Mouse (Mus musculus): ENCODE data around the gene Gm28048.

The Gm28048 gene

DNA sequence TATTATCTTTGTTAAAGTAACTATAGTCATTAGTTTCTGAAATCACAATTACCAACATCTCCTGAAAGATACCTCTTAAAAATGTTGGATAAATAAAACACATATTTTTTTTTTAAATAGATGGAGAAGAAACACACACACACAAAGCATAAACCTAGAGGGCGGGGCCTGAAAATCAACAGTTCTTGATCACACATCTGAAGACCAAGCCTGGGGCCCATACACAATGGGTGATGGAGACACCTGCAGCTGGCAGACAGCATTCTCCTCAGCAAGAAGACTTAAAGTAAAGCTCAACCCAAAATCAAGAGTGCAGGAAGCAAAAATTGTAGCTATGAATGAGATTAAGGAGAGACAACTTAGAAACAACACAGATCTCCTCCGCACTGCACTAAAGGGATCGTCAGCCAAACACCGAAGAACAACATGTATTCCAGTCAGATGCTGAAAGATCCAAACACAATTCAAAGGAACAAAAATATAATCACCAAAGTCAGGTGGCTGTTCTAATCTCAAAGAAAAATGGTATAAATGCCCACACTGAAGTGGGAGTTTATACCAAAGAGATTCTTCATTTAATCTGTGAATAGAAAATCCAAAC is 44.1 kb downstream of the Gm28048 start:
- DNase-seq = no peak

DNA sequence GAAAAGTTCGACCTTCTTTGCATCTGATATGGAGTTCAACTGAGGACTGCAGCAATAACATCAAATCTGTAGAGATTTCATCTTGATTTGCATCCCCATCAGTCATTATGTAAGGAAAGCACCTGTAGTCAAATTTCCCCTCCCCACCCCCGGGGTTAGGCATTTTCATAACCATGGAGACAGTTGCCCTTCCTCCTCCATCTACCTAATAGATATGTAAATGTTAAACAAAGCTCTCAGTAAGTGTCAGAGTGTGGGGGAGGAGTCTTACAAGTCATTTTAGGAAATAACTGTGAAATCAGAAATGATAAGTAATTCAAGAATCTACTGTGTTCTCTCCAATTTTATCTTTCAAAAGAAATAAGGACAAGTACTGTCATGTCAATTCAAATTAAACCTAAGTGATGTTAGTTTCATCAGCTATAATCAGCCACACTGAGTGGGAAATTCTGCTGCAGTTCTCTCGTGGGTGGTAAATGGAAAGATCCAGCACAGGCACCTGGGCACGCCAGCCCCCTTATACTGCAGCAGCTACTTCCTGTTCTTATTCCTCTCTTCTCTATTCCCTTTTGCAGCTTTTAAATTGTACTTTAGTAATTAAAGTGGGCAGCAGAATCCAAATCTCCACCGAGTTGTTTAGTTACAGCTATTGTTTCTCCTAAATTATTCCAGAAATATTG is 45.3 kb downstream of the Gm28048 start:
- no peak for DNase-seq

DNA sequence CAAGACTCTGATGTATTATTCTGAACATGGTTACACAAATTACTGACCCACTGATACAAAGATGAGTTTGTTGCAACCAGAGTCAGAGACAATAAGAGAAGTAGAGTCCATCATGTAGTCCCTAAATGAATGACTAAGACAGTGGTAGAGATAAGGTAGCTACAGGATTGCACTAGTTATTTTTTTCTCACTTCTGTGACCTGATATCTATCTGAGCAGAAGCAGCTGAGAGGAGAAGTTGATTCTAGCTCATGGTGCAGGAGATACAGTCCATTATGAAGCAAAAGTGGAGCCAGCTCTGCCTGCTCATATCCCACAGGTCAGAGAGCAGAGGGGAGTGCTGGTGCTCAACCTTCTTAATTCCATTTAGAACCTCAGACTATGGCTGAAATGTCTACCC is 49.7 kb downstream of the Gm28048 start:
- no peak for DNase-seq

DNA sequence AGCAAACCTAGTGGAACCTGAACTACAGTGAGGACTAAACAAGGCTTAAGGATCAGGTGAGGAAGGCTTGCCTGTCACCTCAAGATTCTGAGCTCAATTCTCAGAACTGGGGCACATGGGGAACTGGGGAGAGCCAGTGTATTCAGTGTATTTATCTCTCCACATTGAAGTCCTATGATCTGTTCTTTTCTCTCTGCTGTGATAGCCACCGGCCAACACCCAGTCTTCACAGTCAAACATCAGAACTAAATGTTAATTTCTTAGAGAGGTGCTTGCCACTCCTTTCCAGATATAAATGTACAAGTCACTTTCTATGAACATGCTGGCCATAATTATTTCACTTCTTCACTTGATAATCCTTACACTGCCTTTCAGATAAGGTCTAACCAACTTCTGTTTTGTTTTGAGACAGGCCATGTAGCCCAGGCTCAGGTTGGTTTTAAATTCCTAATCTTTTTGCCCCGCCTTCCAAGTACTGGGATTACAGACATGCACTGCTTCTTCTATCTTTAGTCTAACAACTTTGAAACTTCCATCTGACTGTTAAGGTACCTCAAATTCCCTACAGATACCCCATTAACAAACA is 50.5 kb downstream of the Gm28048 start:
- DNase-seq = no peak

DNA sequence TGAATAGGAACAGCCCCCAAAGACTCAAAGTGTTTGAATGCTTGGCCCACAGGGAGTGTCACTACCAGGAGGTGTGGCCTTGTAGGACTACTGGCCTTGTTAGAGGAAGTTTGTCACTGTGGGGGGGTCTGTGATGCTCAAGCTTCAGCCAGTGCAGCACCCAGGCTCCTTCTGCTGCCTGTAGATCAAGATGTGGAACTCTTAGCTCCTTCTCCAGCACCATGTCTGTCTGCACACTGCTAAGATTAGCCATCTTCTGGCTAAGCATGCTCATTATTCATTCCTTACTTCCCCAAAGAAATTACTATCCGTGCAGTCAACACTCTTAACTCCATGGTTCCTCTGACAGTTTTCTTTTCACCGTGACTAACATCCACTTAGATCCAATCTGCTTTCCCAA is 51.8 kb downstream of the Gm28048 start:
- DNase-seq = no peak

DNA sequence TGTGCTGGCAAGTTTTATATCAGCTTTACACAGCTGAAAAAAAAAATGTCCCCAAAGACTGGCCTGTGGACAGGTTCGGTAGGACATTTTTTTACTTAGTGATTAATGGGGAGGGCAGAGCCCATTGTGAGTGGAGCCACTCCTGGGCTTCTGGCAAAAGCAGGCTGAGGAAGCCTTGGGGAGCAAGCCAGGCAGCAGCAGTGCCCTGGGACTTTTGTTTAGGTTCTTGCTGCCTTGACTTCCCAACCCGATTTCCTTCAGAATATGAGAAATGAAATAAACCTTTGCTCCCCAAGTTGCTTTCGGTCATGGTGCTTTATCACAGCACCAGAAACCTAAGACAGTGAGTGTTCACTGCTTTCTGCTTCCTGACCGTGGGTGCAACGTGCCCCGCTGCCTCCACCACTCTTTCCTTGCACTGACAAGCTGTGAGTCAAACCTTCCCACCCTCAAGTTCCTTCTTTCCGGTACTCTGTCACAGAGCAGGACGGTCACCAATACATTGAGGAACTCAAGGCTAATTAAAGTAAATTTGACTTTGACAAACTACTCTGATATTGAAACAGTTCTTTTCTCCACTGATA is 53.2 kb downstream of the Gm28048 start:
- no peak for DNase-seq

DNA sequence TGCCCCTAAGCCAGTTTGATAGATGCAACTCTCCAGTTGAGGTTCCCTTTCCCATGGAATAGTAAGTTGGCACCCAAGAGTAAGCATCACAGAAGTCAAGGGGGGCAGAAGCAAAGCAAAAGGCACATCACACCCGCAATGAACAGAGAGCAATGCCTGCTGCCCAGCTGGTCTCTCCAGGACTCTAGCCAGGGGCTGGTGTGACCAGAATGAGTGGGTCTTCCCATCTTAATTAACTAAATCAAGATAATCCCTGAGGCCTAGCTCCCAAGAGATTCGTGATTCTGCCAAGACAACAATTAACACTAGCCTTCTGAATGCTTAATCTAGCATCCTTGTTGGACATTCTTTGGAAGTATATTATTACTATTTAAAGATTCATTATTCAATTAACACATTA is 58.3 kb downstream of the Gm28048 start:
- DNase-seq = no peak

DNA sequence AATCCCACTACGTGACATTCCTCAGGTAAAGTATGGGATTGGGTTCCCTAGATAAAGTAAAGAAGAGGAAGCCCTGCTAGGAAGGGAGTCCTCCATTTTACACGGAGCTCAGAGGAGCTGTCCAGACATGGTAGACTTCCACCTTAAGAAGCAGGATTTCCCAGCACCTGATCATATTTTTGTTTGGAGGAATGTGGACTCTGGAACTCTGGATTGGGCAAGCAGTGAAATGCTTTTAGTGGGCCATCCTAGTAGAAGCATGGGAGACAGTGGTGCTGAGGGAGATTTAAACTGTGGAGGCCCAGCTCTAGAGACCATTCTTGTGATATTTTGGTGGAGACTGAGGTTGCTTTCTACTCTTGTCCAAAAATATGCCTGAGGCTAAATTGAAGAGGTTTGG is 59.3 kb downstream of the Gm28048 start:
- no peak for DNase-seq

DNA sequence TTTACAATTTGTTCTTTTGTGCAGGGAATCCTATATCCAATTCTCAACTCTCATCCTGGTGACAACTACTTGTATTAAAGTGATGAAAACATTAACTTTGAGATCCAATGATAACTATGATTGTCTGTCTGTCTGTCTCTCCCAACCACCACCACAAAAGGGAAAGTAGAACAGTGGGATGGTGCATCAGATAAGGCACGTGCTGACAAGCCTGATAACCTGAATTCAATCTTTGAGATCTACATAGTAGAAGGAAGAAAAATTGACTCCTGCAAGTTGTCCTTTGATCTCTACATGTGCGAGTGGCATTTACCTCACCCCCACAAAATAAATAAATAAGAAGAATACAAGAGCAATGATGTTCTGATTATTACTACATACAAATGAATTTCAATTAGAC is 62.6 kb downstream of the Gm28048 start:
- no peak for DNase-seq

DNA sequence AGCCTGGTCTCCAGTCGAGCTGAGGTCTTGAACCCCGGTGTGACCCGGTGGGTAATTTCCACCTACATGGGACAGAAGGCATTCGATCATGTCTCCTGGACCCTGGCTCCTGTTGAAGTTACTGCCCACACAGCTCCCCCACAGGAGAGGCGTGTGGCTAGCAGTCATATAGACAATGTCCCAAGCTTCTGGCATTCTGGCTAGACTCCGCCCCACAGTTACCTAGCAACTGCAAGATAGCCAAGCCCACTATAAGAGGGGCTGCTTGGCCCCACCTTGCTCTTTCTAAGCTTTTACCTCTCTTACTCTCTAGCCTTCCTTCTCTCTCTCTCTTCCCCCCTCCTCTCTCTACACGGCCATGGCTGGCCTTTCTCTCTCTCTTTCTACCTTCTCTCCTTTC is 64.1 kb downstream of the Gm28048 start:
- no peak for DNase-seq

DNA sequence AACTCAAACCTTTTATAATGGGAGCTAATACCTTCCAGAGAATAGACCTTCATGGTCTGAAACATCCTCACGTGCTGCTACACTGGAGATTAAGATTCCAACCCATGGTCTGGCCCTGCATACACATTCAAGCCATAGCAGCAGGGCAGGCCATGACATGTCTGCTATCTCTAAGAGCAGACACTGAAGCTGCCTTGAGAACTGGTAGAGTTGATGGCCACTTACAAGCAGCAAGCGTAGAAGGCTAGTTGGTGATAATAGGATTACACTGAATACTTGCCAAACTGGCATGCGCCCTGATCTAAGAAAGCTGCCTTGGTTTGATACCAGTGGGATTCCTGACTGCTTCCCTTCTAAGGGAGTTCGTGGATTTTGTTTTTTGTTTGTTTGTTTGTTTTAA is 68.1 kb downstream of the Gm28048 start:
- no peak for DNase-seq

DNA sequence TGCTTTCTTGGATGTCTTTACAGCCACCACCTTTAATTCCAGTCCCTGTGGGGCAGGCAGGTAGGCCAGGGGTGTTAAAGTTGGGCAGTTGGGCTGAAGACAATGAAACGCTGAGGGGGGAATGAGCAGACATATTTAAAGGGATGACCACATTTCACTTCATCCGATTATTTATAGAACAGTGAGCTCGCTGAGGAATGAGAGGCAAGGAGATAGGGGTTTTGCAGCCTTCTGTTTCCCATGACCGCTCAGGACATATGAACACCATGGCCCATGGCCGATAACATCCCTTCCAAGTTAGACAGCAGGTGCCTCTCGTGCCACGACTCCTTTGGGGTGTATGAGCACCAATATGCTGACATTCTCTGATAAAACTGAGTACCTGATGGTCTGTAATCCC is 70.1 kb downstream of the Gm28048 start:
- no peak for DNase-seq

DNA sequence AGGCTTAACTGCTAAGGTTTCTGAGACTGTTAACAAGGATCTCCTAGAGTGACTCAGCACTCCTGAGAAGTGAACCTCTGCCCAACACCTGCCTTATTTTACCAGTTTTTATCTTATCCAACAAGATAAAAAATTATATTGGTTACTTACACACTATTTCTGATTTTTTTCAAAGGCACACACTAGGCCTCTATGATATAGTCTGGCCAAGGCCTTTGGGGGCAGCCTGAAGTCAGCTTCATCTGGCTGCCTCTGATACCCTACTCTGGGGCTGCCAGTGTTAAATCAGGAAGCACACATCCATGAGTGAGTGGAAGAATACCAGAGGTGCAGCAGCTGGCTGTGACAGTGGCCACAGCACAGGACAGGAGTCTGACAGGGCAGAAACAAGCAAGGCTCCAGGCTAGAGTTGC is 75.4 kb downstream of the Gm28048 start:
- no peak for DNase-seq

DNA sequence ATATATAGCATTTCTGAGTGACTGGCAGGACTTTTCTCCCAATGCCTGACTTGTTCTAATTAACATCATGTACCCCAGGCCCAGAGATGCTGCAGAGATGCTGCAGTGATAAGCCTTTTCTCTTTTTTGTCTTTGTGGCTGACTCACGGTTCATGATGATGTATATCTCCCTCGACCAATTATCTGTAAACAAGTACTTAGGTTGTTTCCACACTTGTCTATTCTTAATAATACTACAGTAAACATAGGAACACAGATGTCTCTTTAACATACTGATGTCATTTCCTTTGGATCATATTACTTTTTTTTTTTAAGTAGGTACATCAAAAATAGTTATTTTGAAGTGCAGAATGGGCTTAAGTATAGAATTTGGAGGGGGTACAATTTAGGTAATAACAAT is 79.0 kb downstream of the Gm28048 start:
- no peak for DNase-seq

DNA sequence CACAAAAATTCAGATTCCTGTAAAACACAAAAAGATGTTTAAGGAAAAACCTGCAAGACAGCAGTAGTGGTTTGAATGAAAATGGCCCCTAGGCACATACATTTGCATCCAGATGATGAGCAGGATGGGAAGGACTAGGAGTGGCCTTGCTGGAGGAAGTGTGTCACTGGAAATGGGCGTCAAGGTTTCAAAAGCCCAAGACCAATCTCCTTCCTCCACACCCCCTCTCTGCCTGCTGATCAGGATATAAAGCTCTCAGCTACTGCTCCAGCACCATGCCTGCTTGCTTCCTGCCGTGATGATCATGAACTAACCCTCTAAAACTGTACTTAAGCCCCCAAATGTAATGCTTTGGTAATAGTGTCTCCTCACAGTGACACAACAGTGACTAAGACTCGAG is 81.8 kb downstream of the Gm28048 start:
- no peak for DNase-seq

DNA sequence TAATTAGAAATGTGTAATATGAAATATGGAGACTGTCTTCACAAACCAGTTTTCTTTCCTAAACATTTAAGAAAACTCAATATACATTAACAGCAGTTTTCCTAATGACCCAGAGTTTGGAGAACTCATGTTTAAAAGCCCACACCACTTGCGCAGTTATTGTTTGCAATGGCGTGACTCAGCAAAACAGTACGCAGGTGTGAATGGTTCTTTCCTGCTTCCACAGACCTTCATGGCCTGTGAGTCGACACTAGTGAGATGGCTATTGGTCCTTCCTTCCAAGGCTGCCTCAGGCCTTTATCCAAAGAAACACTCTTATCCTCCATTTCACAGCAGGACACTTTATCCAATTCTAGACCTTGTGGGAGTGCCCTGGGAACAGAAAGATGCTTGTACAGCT is 84.2 kb downstream of the Gm28048 start:
- DNase-seq = no peak

DNA sequence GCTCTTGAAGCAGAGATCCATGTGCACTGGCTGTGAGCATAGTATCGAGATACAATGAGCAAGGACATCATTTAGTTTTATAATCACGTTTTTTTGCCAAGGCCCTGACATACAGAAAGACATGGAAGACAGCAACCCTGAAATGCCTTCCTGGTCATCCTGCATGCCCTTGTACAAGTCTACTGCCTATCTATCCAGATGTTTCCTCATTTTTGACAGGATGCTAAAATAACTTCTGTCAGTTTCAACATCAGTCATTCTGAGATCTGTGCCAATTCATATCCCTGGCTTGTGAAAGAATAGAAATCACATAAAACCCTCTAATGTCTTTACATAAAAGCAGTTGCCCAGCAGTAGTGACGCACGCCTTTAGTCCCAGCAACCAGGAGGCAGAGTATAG is 84.8 kb downstream of the Gm28048 start:
- DNase-seq = no peak

DNA sequence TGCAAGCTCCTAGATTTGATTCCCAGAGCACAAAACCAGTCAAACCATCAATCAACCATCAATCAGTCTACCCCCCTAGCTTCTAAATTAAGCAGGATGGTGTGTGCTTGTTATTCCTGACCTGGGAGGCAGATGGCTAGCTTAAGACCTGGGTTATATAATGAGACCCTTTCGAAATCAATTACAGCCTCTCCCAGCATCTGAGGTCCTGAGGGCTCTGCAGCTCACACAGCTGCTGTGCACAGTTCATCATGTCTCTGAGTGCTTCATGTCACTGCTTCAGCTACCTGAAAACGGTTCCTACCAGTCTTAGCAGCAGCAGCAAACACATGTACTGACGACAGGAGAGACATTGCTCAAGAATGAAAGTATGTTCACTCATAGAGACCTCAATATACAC is 88.8 kb downstream of the Gm28048 start:
- no peak for DNase-seq

DNA sequence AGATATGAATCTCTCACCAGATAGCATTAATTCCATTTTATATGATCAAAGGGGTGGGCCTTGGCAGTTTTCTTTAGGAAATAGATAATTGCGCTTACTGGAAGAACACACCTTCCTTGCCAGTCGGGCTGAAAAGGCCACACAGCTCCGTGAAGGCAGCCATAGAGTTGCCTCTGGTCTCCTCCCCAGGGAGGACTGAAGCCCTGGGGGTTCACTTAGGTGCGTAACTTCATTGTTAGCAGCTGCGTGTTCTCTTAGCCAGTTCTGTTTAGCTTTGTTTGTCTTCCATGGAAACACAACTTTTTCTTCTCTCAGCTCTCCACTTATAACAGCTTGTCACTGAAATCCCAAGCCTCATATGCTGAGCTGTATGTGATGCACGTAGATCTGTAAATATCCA is 89.4 kb downstream of the Gm28048 start:
- no peak for DNase-seq

DNA sequence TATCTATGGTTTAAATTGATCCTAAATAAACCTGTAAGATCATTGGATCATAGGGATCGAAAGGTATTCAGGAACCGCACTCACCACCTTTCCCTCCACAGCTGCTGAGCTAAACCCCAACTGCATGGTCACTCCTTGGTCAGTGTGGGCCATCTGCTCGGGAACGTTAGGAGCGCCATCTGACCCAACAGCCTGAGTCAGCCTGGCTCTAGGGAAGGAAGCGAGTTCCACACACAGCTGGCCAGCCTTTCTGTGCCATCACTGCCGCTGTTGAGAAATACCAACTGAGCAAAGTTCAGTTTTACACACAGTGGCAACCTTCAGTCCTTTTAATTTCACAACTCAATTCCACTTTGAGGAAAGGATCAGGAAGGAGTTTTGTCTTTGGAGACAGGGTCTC is 90.0 kb downstream of the Gm28048 start:
- no peak for DNase-seq

DNA sequence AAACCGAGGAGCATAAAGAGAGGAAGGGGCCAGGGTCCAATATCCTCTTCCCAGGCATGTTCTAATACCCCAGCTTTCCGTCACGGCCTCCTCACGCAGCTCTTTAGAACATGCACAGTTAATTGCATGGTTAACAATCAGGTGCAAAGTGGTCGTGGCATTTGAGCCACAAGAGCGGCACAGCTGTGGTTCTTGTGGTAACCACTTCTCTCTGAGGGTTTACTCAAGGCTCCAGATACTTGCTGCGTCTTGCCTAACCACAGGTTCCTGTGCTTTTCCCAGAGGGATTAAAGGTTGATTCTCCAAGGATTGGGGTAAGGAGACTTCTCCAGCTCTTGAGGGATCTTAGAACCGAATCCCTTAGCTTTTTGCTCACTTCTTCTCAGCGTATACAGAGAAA is 90.6 kb downstream of the Gm28048 start:
- DNase-seq = no peak

DNA sequence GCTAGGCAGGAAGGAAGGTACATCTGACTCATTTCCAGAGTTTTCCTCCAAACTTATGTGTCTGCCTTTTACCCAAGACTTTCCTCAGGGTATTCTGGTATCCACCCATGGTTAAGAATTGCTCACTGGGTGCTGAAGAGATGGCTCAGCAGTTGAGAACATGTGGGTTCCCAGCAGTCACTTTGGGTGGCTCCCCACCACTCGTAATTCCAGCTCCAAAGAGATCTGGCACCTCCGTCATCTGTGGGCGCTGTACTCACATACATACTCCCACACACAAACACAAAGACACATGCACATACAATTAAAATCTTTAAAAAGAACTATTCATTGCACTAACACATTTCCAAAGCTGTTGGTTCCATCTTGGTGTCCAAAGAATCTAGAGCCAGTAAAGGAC is 92.7 kb downstream of the Gm28048 start:
- DNase-seq = no peak

DNA sequence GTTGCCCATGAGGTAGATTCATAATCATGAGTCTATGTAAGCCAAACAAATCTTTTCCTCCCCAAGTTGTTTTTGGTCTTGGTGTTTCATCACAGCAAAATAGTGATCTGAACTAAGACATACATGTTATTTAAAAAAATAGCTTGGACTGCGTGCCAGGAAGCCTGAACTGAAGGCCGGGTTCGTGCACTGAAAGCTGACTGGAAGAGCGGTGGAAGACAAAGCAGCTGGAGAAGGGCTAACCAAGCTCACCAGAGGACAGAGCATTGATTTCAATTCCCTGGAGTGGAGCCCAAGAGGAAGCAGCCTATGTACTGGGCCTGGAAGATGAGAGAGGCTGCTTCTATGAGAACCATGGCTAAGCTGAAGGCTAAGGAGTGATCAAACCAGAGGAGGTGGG is 94.9 kb downstream of the Gm28048 start:
- DNase-seq = no peak

DNA sequence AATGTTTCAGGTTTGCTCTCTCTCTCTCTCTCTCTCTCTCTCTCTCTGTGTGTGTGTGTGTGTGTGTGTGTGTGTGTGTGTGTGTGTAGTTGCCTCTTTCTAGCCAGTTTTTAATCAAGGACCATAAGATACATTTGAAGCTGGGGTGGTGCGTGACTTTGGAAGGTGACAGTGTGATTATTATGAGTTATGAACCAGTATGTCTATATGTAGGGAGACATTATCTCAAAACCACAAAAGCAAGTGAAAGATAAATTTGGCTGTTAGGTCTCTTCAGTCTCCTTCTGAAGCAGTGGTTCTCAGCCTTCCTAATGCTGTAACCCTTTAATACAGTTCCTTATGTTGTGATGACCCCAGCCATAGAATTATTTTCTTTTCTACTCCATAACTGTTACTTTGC is 96.5 kb downstream of the Gm28048 start:
- no peak for DNase-seq

DNA sequence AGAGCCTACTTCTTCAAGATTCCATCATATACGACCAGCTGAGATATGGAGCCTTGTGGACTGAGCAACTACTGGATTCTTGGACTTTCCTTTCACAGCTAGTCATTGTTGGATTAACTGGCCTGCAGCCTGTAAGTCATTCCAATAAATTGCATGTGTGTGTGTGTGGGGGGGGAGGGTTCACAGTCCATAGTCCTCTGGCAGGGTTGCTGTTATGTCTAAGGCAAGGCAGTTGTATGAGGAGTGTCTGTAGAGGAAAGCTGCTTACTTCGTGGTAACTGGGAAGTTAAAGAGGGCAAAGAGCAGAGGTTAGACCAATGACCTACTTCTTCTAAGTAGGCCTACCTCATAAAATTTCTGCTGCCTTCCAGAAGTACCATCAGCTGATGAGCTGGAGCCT is 98.2 kb downstream of the Gm28048 start:
- DNase-seq = no peak
